Mouse (Mus musculus): ENCODE results near the gene Prss42. TPM values are rescaled to one million over a fixed set of nuclear protein-coding genes. Genes with fewer than 3 reads are reported as not detected.

The Prss42 gene
- total and polyA plus RNA-seq, 3 experiments: not detected

DNA sequence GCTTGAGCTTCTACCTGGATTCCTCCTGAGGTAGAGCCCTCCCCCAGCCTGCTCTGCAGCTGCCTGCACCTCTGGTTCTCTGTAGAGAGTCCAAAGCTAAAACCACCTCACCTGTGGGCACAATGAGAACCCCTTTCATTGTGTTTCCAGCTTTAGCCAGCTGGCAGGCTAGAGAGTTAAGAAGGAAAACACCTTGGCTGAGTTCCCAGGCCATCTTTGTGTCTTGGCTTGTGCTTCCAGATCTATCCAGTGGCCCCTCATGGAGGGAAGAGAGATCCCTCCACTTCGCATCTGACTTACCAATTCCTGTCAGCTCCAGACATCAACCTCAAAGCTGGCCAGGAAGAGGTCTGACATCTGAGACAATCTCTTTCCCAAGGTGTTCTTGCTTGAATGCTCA, 19.9 kb upstream of the Prss42 start:
- Histone ChIP-seq H3K4me1 (ENCODE audit: control insufficient read depth in 1 of 2, insufficient read depth in 2 of 2, low read length in 2 of 2) (peaks cover 0 to 5% of the 10 kb centered on the region in 2 experiments; a peak in 1 of 4 replicates), H3K9me3 (replicated peaks; ENCODE audit: insufficient read depth, low read length) (no peaks in the 10 kb centered on the region), H3K27me3 (ENCODE audit: control insufficient read depth in 1 of 2, insufficient read depth in 2 of 2, low read length in 2 of 2) (peaks cover 0 to 1% of the 10 kb centered on the region in 2 experiments; a peak in 3 of 4 replicates), H3K36me3 (ENCODE audit: control insufficient read depth in 1 of 2, insufficient read depth in 2 of 2, low read length in 2 of 2) (no peaks in the 10 kb centered on the region), H3K27ac (ENCODE audit: control insufficient read depth, low read depth, low read length) (no peak overlapping the region), H3K9ac (ENCODE audit: control insufficient read depth, low read depth, low read length, poor library complexity, severe bottlenecking) (no peak overlapping the region), H3K79me2 (ENCODE audit: control insufficient read depth, insufficient read depth, low read length, poor library complexity) (no peaks in the 10 kb centered on the region), H3K4me3 (ENCODE audit: control insufficient read depth in 1 of 2, insufficient read depth in 1 of 2, low read depth in 2 of 2, low read length in 2 of 2) (no peak overlapping the region)
- TF ChIP-seq POLR2AphosphoS5 (IDR thresholded peaks at IDR 0.05; ENCODE audit: borderline replicate concordance, low read depth, low read length) (no peak), CHD1 (IDR thresholded peaks at IDR 0.05; ENCODE audit: low read depth, low read length) (no peak), EP300 (IDR thresholded peaks at IDR 0.05; ENCODE audit: low read depth in 1 of 2, low read length in 2 of 2) (no peak), MAFK (IDR thresholded peaks at IDR 0.05; ENCODE audit: borderline replicate concordance, low read depth, low read length) (no peak), GABPA (IDR thresholded peaks at IDR 0.05; ENCODE audit: low read depth, low read length) (no peak), RCOR1 (IDR thresholded peaks at IDR 0.05; ENCODE audit: low read depth, low read length) (no peak), UBTF (IDR thresholded peaks at IDR 0.05; ENCODE audit: borderline replicate concordance, insufficient read depth, low read depth, low read length) (no peak), SIN3A (IDR thresholded peaks at IDR 0.05; ENCODE audit: low read length) (no peak), ZNF384 (IDR thresholded peaks at IDR 0.05; ENCODE audit: low read depth, low read length) (no peak), MXI1 (IDR thresholded peaks at IDR 0.05; ENCODE audit: low read depth, low read length) (no peak), NELFE (IDR thresholded peaks at IDR 0.05; ENCODE audit: low read depth, low read length) (no peak), MAX (IDR thresholded peaks at IDR 0.05; ENCODE audit: low read length) (no peak), RAD21 (IDR thresholded peaks at IDR 0.05; ENCODE audit: low read depth, low read length) (no peak), JUND (IDR thresholded peaks at IDR 0.05; ENCODE audit: low read depth, low read length) (no peak), MEF2A (IDR thresholded peaks at IDR 0.05; ENCODE audit: extremely low read depth, insufficient replicate concordance, low read depth, low read length, poor library complexity, severe bottlenecking) (no peak), KAT2A (conservative IDR thresholded peaks at IDR 0.05; ENCODE audit: low read depth, low read length) (no peak), ZC3H11A (IDR thresholded peaks at IDR 0.05; ENCODE audit: low read depth, low read length) (no peak), E2F4 (IDR thresholded peaks at IDR 0.05; ENCODE audit: borderline replicate concordance, low read depth, low read length) (no peak), NRF1 (IDR thresholded peaks at IDR 0.05; ENCODE audit: insufficient read depth, low read depth, low read length, poor library complexity, severe bottlenecking) (no peak), ELF1 (IDR thresholded peaks at IDR 0.05; ENCODE audit: low read depth, low read length) (no peak)
- DNase-seq (ENCODE audit: low read depth, low spot score): no peak

DNA sequence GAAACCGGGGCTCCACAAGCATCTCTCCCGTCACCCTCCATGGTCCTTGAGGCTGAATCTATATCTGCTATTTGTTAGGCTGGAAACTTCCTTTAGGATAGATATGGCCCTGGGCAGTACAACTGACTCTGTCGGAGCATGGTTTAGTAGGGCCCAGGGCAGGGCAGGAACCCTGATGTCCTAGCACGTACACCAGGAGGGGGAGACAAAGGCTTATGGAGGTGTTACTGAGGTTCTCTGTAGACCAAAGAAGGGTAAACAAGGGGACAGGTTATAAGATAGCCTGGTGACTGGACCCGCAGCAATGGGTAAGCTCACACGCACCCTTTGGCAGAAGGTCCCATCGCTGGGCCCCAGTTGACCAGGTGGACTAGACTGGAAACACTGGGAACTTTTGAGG, 19.4 kb upstream of the Prss42 start:
- H3K27me3 ChIP-seq (ENCODE audit: control insufficient read depth in 1 of 2, insufficient read depth in 2 of 2, low read length in 2 of 2): no peaks in the 10 kb centered on the region; a peak in 3 of 4 replicates
- H3K9ac ChIP-seq (ENCODE audit: control insufficient read depth, low read depth, low read length, poor library complexity, severe bottlenecking): no peak overlapping the region
- no peak for DNase-seq (ENCODE audit: low read depth, low spot score)
- H3K79me2 ChIP-seq (ENCODE audit: control insufficient read depth, insufficient read depth, low read length, poor library complexity): no peaks in the 10 kb centered on the region
- H3K4me3 ChIP-seq (ENCODE audit: control insufficient read depth in 1 of 2, insufficient read depth in 1 of 2, low read depth in 2 of 2, low read length in 2 of 2): no peak overlapping the region
- no peak overlapping the region for H3K27ac ChIP-seq (ENCODE audit: control insufficient read depth, low read depth, low read length)
- H3K4me1 ChIP-seq (ENCODE audit: control insufficient read depth in 1 of 2, insufficient read depth in 2 of 2, low read length in 2 of 2): peaks cover 0 to 5% of the 10 kb centered on the region in 2 experiments; a peak in 1 of 4 replicates
- TF ChIP-seq JUND (IDR thresholded peaks at IDR 0.05; ENCODE audit: low read depth, low read length): no peak
- 0 out of 6 replicates have a peak, but pooled peaks of 1 of the 3 experiments have one; percentile 1 for TF ChIP-seq CTCF (IDR thresholded peaks at IDR 0.05 in 2 of 3, conservative IDR thresholded peaks at IDR 0.05 in 1 of 3; ENCODE audit: control insufficient read depth in 1 of 3, insufficient read depth in 1 of 3, low read depth in 2 of 3, low read length in 3 of 3, poor library complexity in 1 of 3, severe bottlenecking in 1 of 3)
- no peaks in the 10 kb centered on the region for H3K9me3 ChIP-seq (replicated peaks; ENCODE audit: insufficient read depth, low read length)
- H3K36me3 ChIP-seq (ENCODE audit: control insufficient read depth in 1 of 2, insufficient read depth in 2 of 2, low read length in 2 of 2): no peaks in the 10 kb centered on the region
